Mouse (Mus musculus) limb, embryonic 10.5 days (tissue): Measurements from ENCODE around the gene Deaf1. TPM values are rescaled to one million over a fixed set of nuclear protein-coding genes. Genes with fewer than 3 reads are reported as not detected.
"Not testable (repeated sequence)": the region's sequence is repeated elsewhere in the genome, so short reads cannot be mapped to it uniquely, and the experiment has no call there.

ENCODE experiments used
- DNase-seq: peaks from one replicate; pipeline ENCODE4 v3.0.0-alpha.2; 2017; ENCODE audit warnings: low spot score
- H3K27ac ChIP-seq: fragments of 300-500 bp; sonication (generic); 2 replicates; pipeline ENCODE4 v1.5.1; 2016; ENCODE audit warnings: mild to moderate bottlenecking
- H3K27me3 ChIP-seq: fragments of 300-500 bp; sonication (generic); 2 replicates; pipeline ENCODE4 v1.6.1; 2016; ENCODE audit warnings: low read depth, mild to moderate bottlenecking; ENCODE audit not compliant: poor library complexity, severe bottlenecking
- H3K36me3 ChIP-seq: fragments of 300-500 bp; sonication (generic); 2 replicates; pipeline ENCODE4 v1.6.1; 2016; ENCODE audit warnings: mild to moderate bottlenecking, moderate library complexity
- H3K4me1 ChIP-seq: fragments of 300-500 bp; sonication (generic); 2 replicates; pipeline ENCODE4 v1.6.1; 2016
- H3K4me3 ChIP-seq: fragments of 300-500 bp; sonication (generic); 2 replicates; pipeline ENCODE4 v1.5.1; 2016; ENCODE audit warnings: mild to moderate bottlenecking, moderate library complexity
- H3K9me3 ChIP-seq: fragments of 300-500 bp; sonication (generic); replicated peaks from 2 replicates; pipeline ENCODE4 v1.6.1; 2016; ENCODE audit warnings: mild to moderate bottlenecking
- WGBS: fragments of 180-500 bp; shearing (Covaris S2); methylation state at CpG from one replicate; pipeline ENCODE4 v1.1.7; 2016; 5-methylcytosine and 5-hydroxymethylcytosine counted together
- polyA plus RNA-seq: library from polyadenylated mRNA; unstranded; fragments of >200 nt; fragmentation: Nextera tagmentation; extraction: Ambion mirVana; gene quantifications from 2 replicates; pipeline ENCODE4 v1.2.1, GENCODE M21; 2016

Deaf1 gene
- polyA plus RNA-seq, 1 experiment from 2014 or later, result 59.5 TPM

- Histone ChIP-seq H3K4me3 (no peak overlapping the region), H3K36me3 (peaks cover 61% of the 10 kb centered on the region), H3K4me1 (peaks cover 19% of the 10 kb centered on the region), H3K27ac (no peak overlapping the region), H3K27me3 (no peaks in the 10 kb centered on the region), H3K9me3 (no peaks in the 10 kb centered on the region)
- WGBS, result 92% methylated on average over 13 of the region's 13 CpGs
- DNase-seq, result no peak
Observed at GRCm38 (mm10) chr7:141263640-141264039, 63.9 kb downstream of the Deaf1 start.

- no peaks in the 10 kb centered on the region for H3K9me3 ChIP-seq
- H3K4me1 ChIP-seq, result peaks cover 17% of the 10 kb centered on the region
- DNase-seq, result no peak
Observed at GRCm38 (mm10) chr7:141261480-141261879, 66.0 kb downstream of the Deaf1 start.

GRCm38 (mm10) chr7:141256159-141256558, 71.3 kb downstream of the Deaf1 start:
- Histone ChIP-seq H3K27ac (no peak overlapping the region), H3K9me3 (no peaks in the 10 kb centered on the region), H3K36me3 (peaks cover 97% of the 10 kb centered on the region), H3K4me1 (no peaks in the 10 kb centered on the region), H3K4me3 (no peak overlapping the region), H3K27me3 (no peaks in the 10 kb centered on the region)
- WGBS, result 95% methylated on average over 10 of the region's 10 CpGs
- DNase-seq, result no peak

More at GRCm38 (mm10) chr7:141261480-141261879, 66.0 kb downstream of the Deaf1 start:
- Histone ChIP-seq H3K4me3 (no peak overlapping the region), H3K27ac (no peak overlapping the region), H3K36me3 (peaks cover 83% of the 10 kb centered on the region), H3K27me3 (no peaks in the 10 kb centered on the region)
- 96% methylated on average over 3 of the region's 3 CpGs for WGBS

GRCm38 (mm10) chr7:141250486-141250885, 77.0 kb downstream of the Deaf1 start:
- not testable (repeated sequence) for H3K9me3 ChIP-seq, H3K4me1 ChIP-seq, H3K27ac ChIP-seq, H3K4me3 ChIP-seq, H3K27me3 ChIP-seq, DNase-seq
- peaks cover 97% of the 10 kb centered on the region for H3K36me3 ChIP-seq
- WGBS, result 96% methylated on average over 4 of the region's 4 CpGs

Other genes starting within 250 kb of the Deaf1 start
- gene Pkp3, start 249.5 kb downstream of the Deaf1 start, polyA plus RNA-seq, result 6.0 and 8.2 TPM in 2 replicates
- gene Sigirr, start 227.1 kb downstream of the Deaf1 start, polyA plus RNA-seq, result 2.3 TPM in 2 replicates
- gene Ano9, start 209.9 kb downstream of the Deaf1 start, polyA plus RNA-seq, result 0.64 and 0.67 TPM in 2 replicates
- gene Ptdss2, start 205.3 kb downstream of the Deaf1 start, polyA plus RNA-seq, result 85.6 and 95.2 TPM in 2 replicates
- gene Rnh1, start 154.8 kb downstream of the Deaf1 start, polyA plus RNA-seq, result 67.7 and 85.0 TPM in 2 replicates
- gene Hras, start 133.7 kb downstream of the Deaf1 start, polyA plus RNA-seq, result 101 and 104 TPM in 2 replicates
- gene Lrrc56, start 133.5 kb downstream of the Deaf1 start, polyA plus RNA-seq, result 14.0 and 21.8 TPM in 2 replicates
- gene Lmntd2, start 113.6 kb downstream of the Deaf1 start, polyA plus RNA-seq, result 3.5 and 4.5 TPM in 2 replicates
- gene Rassf7, start 111.8 kb downstream of the Deaf1 start, polyA plus RNA-seq, result 44.7 and 53.5 TPM in 2 replicates
- gene Phrf1, start 98.9 kb downstream of the Deaf1 start, polyA plus RNA-seq, result 121 and 131 TPM in 2 replicates
- 0.50 and 0.73 TPM in 2 replicates for gene Irf7, start 61.2 kb downstream of the Deaf1 start, polyA plus RNA-seq
- gene Cdhr5, start 50.9 kb downstream of the Deaf1 start, polyA plus RNA-seq, result 0.19 TPM in 1 of 2 replicates, not detected in the other
- gene Sct, start 48.6 kb downstream of the Deaf1 start, polyA plus RNA-seq, result 9.7 and 11.3 TPM in 2 replicates
- 0.68 and 0.93 TPM in 2 replicates for gene Drd4, start 35.7 kb downstream of the Deaf1 start, polyA plus RNA-seq
- 42.9 and 46.1 TPM in 2 replicates for gene Tmem80, start within 50 bp of the Deaf1 start, polyA plus RNA-seq
- 3.4 and 5.0 TPM in 2 replicates for gene Eps8l2, start 11.2 kb upstream of the Deaf1 start, polyA plus RNA-seq
- 258 and 272 TPM in 2 replicates for gene Taldo1, start 64.5 kb upstream of the Deaf1 start, polyA plus RNA-seq
- 44.5 and 56.4 TPM in 2 replicates for gene Gatd1, start 86.4 kb upstream of the Deaf1 start, polyA plus RNA-seq
- gene Cend1, start 101.8 kb upstream of the Deaf1 start, polyA plus RNA-seq, result 6.0 and 8.8 TPM in 2 replicates
- gene Slc25a22, start 110.2 kb upstream of the Deaf1 start, polyA plus RNA-seq, result 43.6 and 48.3 TPM in 2 replicates
- 26.8 and 30.0 TPM in 2 replicates for gene Pidd1, start 116.3 kb upstream of the Deaf1 start, polyA plus RNA-seq
- gene Rplp2, start 119.7 kb upstream of the Deaf1 start, polyA plus RNA-seq, result 1,138 and 1,369 TPM in 2 replicates
- gene Pnpla2, start 127.5 kb upstream of the Deaf1 start, polyA plus RNA-seq, result 11.6 and 12.4 TPM in 2 replicates
- 7.0 and 7.8 TPM in 2 replicates for gene Cracr2b, start 133.4 kb upstream of the Deaf1 start, polyA plus RNA-seq
- gene Cd151, start 139.7 kb upstream of the Deaf1 start, polyA plus RNA-seq, result 14.0 and 15.8 TPM in 2 replicates
- 77.2 and 86.8 TPM in 2 replicates for gene Polr2l, start 147.4 kb upstream of the Deaf1 start, polyA plus RNA-seq
- gene Tspan4, start 147.6 kb upstream of the Deaf1 start, polyA plus RNA-seq, result 25.0 and 36.9 TPM in 2 replicates
- 26.7 and 27.3 TPM in 2 replicates for gene Chid1, start 212.2 kb upstream of the Deaf1 start, polyA plus RNA-seq
- gene Ap2a2, start 234.5 kb upstream of the Deaf1 start, polyA plus RNA-seq, result 84.6 and 92.5 TPM in 2 replicates